In the genomic region with DNA sequence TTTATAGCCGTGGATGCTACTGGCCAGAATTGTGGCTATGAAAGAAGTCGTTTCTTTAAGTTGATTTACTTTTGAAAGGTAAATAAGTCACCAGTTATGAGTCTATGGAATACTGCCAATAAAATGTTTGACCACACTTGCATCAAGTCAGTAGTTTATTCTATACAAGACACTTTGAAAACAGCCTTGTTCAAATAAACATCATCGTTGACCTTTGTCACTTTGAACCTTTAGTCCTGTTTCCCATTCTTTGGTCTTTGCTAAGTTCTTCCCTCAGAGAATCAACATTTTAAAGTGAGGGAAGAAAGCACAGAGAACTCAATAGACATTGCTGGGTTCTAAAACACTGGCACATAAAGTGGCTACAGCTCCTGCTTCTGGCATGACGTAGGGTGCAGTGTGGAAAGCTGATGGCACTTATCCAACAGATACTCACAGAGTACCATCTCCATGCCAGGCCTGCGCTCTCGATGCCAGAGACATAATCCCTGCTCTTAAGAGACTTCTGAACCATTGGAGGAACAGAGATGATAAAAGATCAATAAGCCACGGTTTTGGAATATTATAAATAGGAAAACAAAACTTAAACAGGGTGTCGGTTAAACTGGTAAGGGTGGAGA, we compare ENCODE assay signal across 16 mouse cellular contexts. TPM values are rescaled to one million over a fixed set of nuclear protein-coding genes. Genes with fewer than 3 reads are reported as not detected.
DNase-seq lines count a peak whose midpoint lies in the region; ATAC-seq and TF ChIP-seq lines count a peak whose summit lies in the region.
"Had no signal": no experiment of that assay in that cellular context is flagged by ENCODE, and none has a peak within 500 bp of the region (broad histone marks: within the 10 kb centered on the region; RNA-seq: fewer than 3 reads in every experiment).

No protein-coding gene starts in this region.

- no peaks in the 10 kb centered on the region for H3K9me3 ChIP-seq in forebrain, postnatal 0 days (ENCODE audit: low read length)
- H3K9me3 ChIP-seq in forebrain, embryonic 11.5 days (ENCODE audit: control insufficient read depth, low read length): no peaks in the 10 kb centered on the region
- no peaks in the 10 kb centered on the region for H3K9me3 ChIP-seq in kidney, embryonic 16.5 days (ENCODE audit: low read length)
- H3K9me3 ChIP-seq in lung, embryonic 14.5 days (ENCODE audit: low read depth, low read length): no peaks in the 10 kb centered on the region
- H3K9me3 ChIP-seq: embryonic facial prominence, embryonic 10.5 days; limb, embryonic 10.5 days; stomach, embryonic 15.5 days had no signal

- H3K4me1 ChIP-seq in forebrain, postnatal 0 days (ENCODE audit: insufficient read depth): peaks cover 13% of the 10 kb centered on the region; the same call in 1 of the 2 replicates
- no peaks in the 10 kb centered on the region for H3K4me1 ChIP-seq in forebrain, embryonic 11.5 days (replicated peaks; ENCODE audit: control insufficient read depth, insufficient read depth, low read length)
- H3K4me1 ChIP-seq in kidney, embryonic 16.5 days (ENCODE audit: insufficient read depth, low read length): peaks cover 18% of the 10 kb centered on the region
- no peaks in the 10 kb centered on the region; the same call in 1 of the 2 replicates for H3K4me1 ChIP-seq in lung, embryonic 14.5 days (ENCODE audit: insufficient read depth)

- ATAC-seq in forebrain, postnatal 0 days: peak; percentile 59
- no peak for ATAC-seq in forebrain, embryonic 11.5 days (replicated peaks; ENCODE audit: low FRiP score)
- peak; percentile 58 for ATAC-seq in kidney, embryonic 16.5 days (ENCODE audit: low FRiP score, low TSS enrichment)
- no peak for ATAC-seq in lung, embryonic 14.5 days (ENCODE audit: insufficient read depth)
- ATAC-seq: intestine, embryonic 16.5 days; midbrain, embryonic 16.5 days had no signal

- H3K27me3 ChIP-seq in forebrain, postnatal 0 days (ENCODE audit: insufficient read depth, low read length): no peaks in the 10 kb centered on the region
- H3K27me3 ChIP-seq in forebrain, embryonic 11.5 days (ENCODE audit: control insufficient read depth, insufficient read depth, low read length): no peaks in the 10 kb centered on the region
- H3K27me3 ChIP-seq in kidney, embryonic 16.5 days (ENCODE audit: insufficient read depth, low read length): no peaks in the 10 kb centered on the region
- H3K27me3 ChIP-seq in lung, embryonic 14.5 days (ENCODE audit: insufficient read depth, low read length): no peaks in the 10 kb centered on the region
- H3K27me3 ChIP-seq: stomach, embryonic 15.5 days had no signal

- no peak overlapping the region for H3K9ac ChIP-seq in forebrain, postnatal 0 days
- no peak overlapping the region for H3K9ac ChIP-seq in forebrain, embryonic 11.5 days (ENCODE audit: low read length)
- H3K9ac ChIP-seq in kidney, embryonic 16.5 days (replicated peaks; ENCODE audit: low read length): no peak overlapping the region
- no peak overlapping the region for H3K9ac ChIP-seq in lung, embryonic 14.5 days
- H3K9ac ChIP-seq: stomach, embryonic 15.5 days had no signal

- no peak overlapping the region for H3K4me3 ChIP-seq in forebrain, postnatal 0 days (ENCODE audit: low read depth, low read length)
- H3K4me3 ChIP-seq in forebrain, embryonic 11.5 days (ENCODE audit: low read depth, low read length): no peak overlapping the region
- H3K4me3 ChIP-seq in kidney, embryonic 16.5 days (ENCODE audit: low read length): no peak overlapping the region
- H3K4me3 ChIP-seq in lung, embryonic 14.5 days (ENCODE audit: low read depth, low read length): no peak overlapping the region
- H3K4me3 ChIP-seq: embryonic facial prominence, embryonic 10.5 days; limb, embryonic 10.5 days; stomach, embryonic 15.5 days had no signal

- H3K36me3 ChIP-seq in forebrain, postnatal 0 days (ENCODE audit: insufficient read depth): no peaks in the 10 kb centered on the region
- H3K36me3 ChIP-seq in forebrain, embryonic 11.5 days (ENCODE audit: control insufficient read depth, insufficient read depth, low read length): no peaks in the 10 kb centered on the region
- no peaks in the 10 kb centered on the region for H3K36me3 ChIP-seq in kidney, embryonic 16.5 days (ENCODE audit: insufficient read depth, low read length)
- H3K36me3 ChIP-seq in lung, embryonic 14.5 days (ENCODE audit: insufficient read depth): no peaks in the 10 kb centered on the region
- H3K36me3 ChIP-seq: embryonic facial prominence, embryonic 10.5 days; limb, embryonic 10.5 days; stomach, embryonic 15.5 days had no signal

- H3K27ac ChIP-seq in forebrain, postnatal 0 days (ENCODE audit: low read depth, low read length): no peak overlapping the region
- H3K27ac ChIP-seq in forebrain, embryonic 11.5 days (ENCODE audit: low read depth, low read length): no peak overlapping the region
- H3K27ac ChIP-seq in kidney, embryonic 16.5 days (ENCODE audit: low read length): peak overlapping the region; percentile 48; the same call in 1 of the 2 replicates
- H3K27ac ChIP-seq in lung, embryonic 14.5 days (ENCODE audit: low read depth): no peak overlapping the region
- H3K27ac ChIP-seq: embryonic facial prominence, embryonic 10.5 days; limb, embryonic 10.5 days; stomach, embryonic 15.5 days had no signal

- WGBS in forebrain, postnatal 0 days: 65% methylated on average over 8 of the region's 8 CpGs
- 87% methylated on average over 8 of the region's 8 CpGs for WGBS in forebrain, embryonic 11.5 days
- 64% methylated on average over 8 of the region's 8 CpGs for WGBS in kidney, embryonic 16.5 days
- 52% methylated on average over 8 of the region's 8 CpGs for WGBS in lung, embryonic 14.5 days
- WGBS in large intestine, adult 2 months: 20% methylated on average over 8 of the region's 8 CpGs

- TF ChIP-seq CTCF in forebrain, postnatal 0 days (IDR thresholded peaks at IDR 0.05; ENCODE audit: low read depth): no peak
- no peak for TF ChIP-seq CTCF in lung, embryonic 14.5 days (IDR thresholded peaks at IDR 0.05; ENCODE audit: low read depth)

- DNase-seq in forebrain, postnatal 0 days: peak; percentile 40
- DNase-seq in forebrain, embryonic 11.5 days (ENCODE audit: low spot score): no peak
- no peak for DNase-seq in kidney, postnatal 4 days
- peak; percentile 72 for DNase-seq in lung, embryonic 14.5 days
- DNase-seq in lung, postnatal 14 days: no peak
- DNase-seq in large intestine, adult 2 months (ENCODE audit: low read depth, low spot score): peak; percentile 76
- DNase-seq in retina, embryonic 14.5 days (ENCODE audit: low spot score): no peak
- DNase-seq: gastrocnemius, postnatal 10 days; right cerebral cortex, postnatal 14 days; thymus, postnatal 25 days had no signal

- no peak overlapping the region for H3K4me2 ChIP-seq in forebrain, postnatal 0 days (ENCODE audit: low read depth)
- H3K4me2 ChIP-seq in forebrain, embryonic 11.5 days (ENCODE audit: low read depth, low read length, severe bottlenecking): no peak overlapping the region
- no peak overlapping the region for H3K4me2 ChIP-seq in kidney, embryonic 16.5 days (replicated peaks; ENCODE audit: low read depth, low read length)
- no peak overlapping the region for H3K4me2 ChIP-seq in lung, embryonic 14.5 days
- H3K4me2 ChIP-seq: stomach, embryonic 15.5 days had no signal

RNA-seq across cellular contexts. Expression of a gene that starts 8.0 kb away (rescaled TPM):
- total RNA-seq in forebrain, postnatal 0 days (2014; rRNA removed): 8.4 and 12.3 TPM in 2 replicates
- 5.8 and 6.6 TPM in 2 replicates for polyA plus RNA-seq in forebrain, postnatal 0 days (2015; fragmentation: Nextera tagmentation; extraction: Ambion mirVana)
- 2.1 and 2.8 TPM in 2 replicates for polyA plus RNA-seq in forebrain, embryonic 11.5 days (2014; fragmentation: Nextera tagmentation; extraction: Ambion mirVana)
- 6.3 and 8.6 TPM in 2 replicates for polyA plus RNA-seq in kidney, embryonic 16.5 days (2015; fragmentation: Nextera tagmentation; extraction: Ambion mirVana)
- 33.8 and 37.6 TPM in 2 replicates for polyA plus RNA-seq in lung, embryonic 14.5 days (2014; fragmentation: Nextera tagmentation; extraction: Ambion mirVana)
- 11.1 and 17.2 TPM in 2 replicates for polyA plus RNA-seq in large intestine, adult 2 months (2012; rRNA removed)

RNA-seq across cellular contexts. Expression of a gene that starts 10.8 kb away (rescaled TPM):
- total RNA-seq in forebrain, postnatal 0 days (2014; rRNA removed): 81.8 and 98.9 TPM in 2 replicates
- 38.6 and 44.9 TPM in 2 replicates for polyA plus RNA-seq in forebrain, postnatal 0 days (2015; fragmentation: Nextera tagmentation; extraction: Ambion mirVana)
- 30.6 and 33.2 TPM in 2 replicates for polyA plus RNA-seq in forebrain, embryonic 11.5 days (2014; fragmentation: Nextera tagmentation; extraction: Ambion mirVana)
- 30.3 and 32.2 TPM in 2 replicates for polyA plus RNA-seq in kidney, embryonic 16.5 days (2015; fragmentation: Nextera tagmentation; extraction: Ambion mirVana)
- polyA plus RNA-seq in lung, embryonic 14.5 days (2014; fragmentation: Nextera tagmentation; extraction: Ambion mirVana): 37.1 and 39.1 TPM in 2 replicates
- 19.1 and 30.9 TPM in 2 replicates for polyA plus RNA-seq in large intestine, adult 2 months (2012; rRNA removed)

Comparison
In these comparisons a context has a peak if more than half of its experiments do, and no peak if none do; other contexts are left out.
1. ATAC-seq: peak in forebrain, postnatal 0 days (single experiment) and kidney, embryonic 16.5 days (single experiment); none in forebrain, embryonic 11.5 days (single experiment) and lung, embryonic 14.5 days (single experiment).
2. DNase-seq: peak in forebrain, postnatal 0 days (single experiment), lung, embryonic 14.5 days (single experiment) and large intestine, adult 2 months (single experiment); none in forebrain, embryonic 11.5 days (single experiment), kidney, postnatal 4 days (0 of 2), lung, postnatal 14 days (single experiment) and retina, embryonic 14.5 days (single experiment).